Mouse (Mus musculus) stomach, postnatal 0 days (tissue): ENCODE measurements around the gene Zfp59. TPM values are rescaled to one million over a fixed set of nuclear protein-coding genes. Genes with fewer than 3 reads are reported as not detected.
"Not testable (repeated sequence)": the region's sequence is repeated elsewhere in the genome, so short reads cannot be mapped to it uniquely, and the experiment has no call there.

ENCODE experiments used
- ATAC-seq: fragments of 200-750 bp; cut with Nextera tagmentation; 2 replicates; pipeline ENCODE4 v1.8.0; 2017; ENCODE audit not compliant: low FRiP score, low TSS enrichment
- DNase-seq: peaks from one replicate; pipeline ENCODE4 v3.0.0-alpha.2; 2016; ENCODE audit warnings: low spot score
- H3K27ac ChIP-seq: fragments of 300-500 bp; sonication (generic); replicated peaks from 2 replicates; pipeline ENCODE4 v1.5.1; 2014; ENCODE audit warnings: mild to moderate bottlenecking, control low read depth
- H3K27me3 ChIP-seq: fragments of 300-500 bp; sonication (generic); 2 replicates; pipeline ENCODE4 v1.6.1; 2014; ENCODE audit warnings: low read length; ENCODE audit not compliant: control insufficient read depth, insufficient read depth
- H3K36me3 ChIP-seq: fragments of 300-500 bp; sonication (generic); 2 replicates; pipeline ENCODE4 v1.6.1; 2014; ENCODE audit warnings: low read length, mixed read lengths; ENCODE audit not compliant: control insufficient read depth, insufficient read depth
- H3K4me1 ChIP-seq: fragments of 300-500 bp; sonication (generic); replicated peaks from 2 replicates; pipeline ENCODE4 v1.6.1; 2014; ENCODE audit warnings: antibody characterized with exemption; ENCODE audit not compliant: control insufficient read depth, insufficient read depth
- H3K4me2 ChIP-seq: fragments of 300-500 bp; sonication (generic); replicated peaks from 2 replicates; pipeline ENCODE4 v1.6.1; 2014; ENCODE audit warnings: low read depth, mild to moderate bottlenecking, control low read depth, moderate library complexity
- H3K4me3 ChIP-seq: fragments of 300-500 bp; sonication (generic); 2 replicates; pipeline ENCODE4 v1.5.1; 2014; ENCODE audit warnings: low read depth, low read length, control low read depth
- H3K9ac ChIP-seq: fragments of 300-500 bp; sonication (generic); 2 replicates; pipeline ENCODE4 v1.6.1; 2014; ENCODE audit warnings: mild to moderate bottlenecking, low read length, control low read depth, mixed read lengths
- H3K9me3 ChIP-seq: fragments of 300-500 bp; sonication (generic); 2 replicates; pipeline ENCODE4 v1.6.1; 2016; ENCODE audit warnings: low read length; ENCODE audit not compliant: control insufficient read depth
- CTCF ChIP-seq: IDR thresholded peaks from 2 replicates; pipeline ENCODE4 v1.5.1; 2016; ENCODE audit warnings: antibody characterized with exemption, low read depth, mild to moderate bottlenecking, moderate library complexity
- EP300 ChIP-seq: optimal IDR thresholded peaks from 2 replicates; pipeline ENCODE3; 2016; ENCODE audit warnings: antibody characterized with exemption
- WGBS: fragments of 180-500 bp; shearing (Covaris S2); extraction: QIAGEN DNeasy Blood & Tissue Kit; methylation state at CpG from one replicate; pipeline ENCODE4 v1.1.7; 2014; 5-methylcytosine and 5-hydroxymethylcytosine counted together
- polyA plus RNA-seq: library from polyadenylated mRNA; unstranded; fragments of >200 nt; fragmentation: Nextera tagmentation; extraction: Ambion mirVana; gene quantifications from 2 replicates; pipeline ENCODE4 v1.2.1, GENCODE M21; 2015

Zfp59 gene
- polyA plus RNA-seq, 1 experiment from 2014 or later = 3.0 TPM

- H3K4me3 ChIP-seq = peak overlapping the region; percentile 59
- peaks cover 5% of the 10 kb centered on the region; the same call in 1 of the 2 replicates for H3K4me1 ChIP-seq
- H3K27ac ChIP-seq = peak overlapping the region; percentile 92
- no peak for DNase-seq
- H3K9me3 ChIP-seq = no peaks in the 10 kb centered on the region
- TF ChIP-seq EP300 (no peak), CTCF (no peak)
- H3K27me3 ChIP-seq = no peaks in the 10 kb centered on the region
- peaks cover 8% of the 10 kb centered on the region; the same call in 1 of the 2 replicates for H3K36me3 ChIP-seq
- peak overlapping the region; percentile 75 for H3K4me2 ChIP-seq
- WGBS = 13% methylated on average over 10 of the region's 10 CpGs
- peak; percentile 34; the same call in 1 of the 2 replicates for ATAC-seq
- H3K9ac ChIP-seq = peak overlapping the region; percentile 78
Measured at GRCm38 (mm10) chr7:27859301-27860251, 21.2 kb downstream of the Zfp59 start.

DNA sequence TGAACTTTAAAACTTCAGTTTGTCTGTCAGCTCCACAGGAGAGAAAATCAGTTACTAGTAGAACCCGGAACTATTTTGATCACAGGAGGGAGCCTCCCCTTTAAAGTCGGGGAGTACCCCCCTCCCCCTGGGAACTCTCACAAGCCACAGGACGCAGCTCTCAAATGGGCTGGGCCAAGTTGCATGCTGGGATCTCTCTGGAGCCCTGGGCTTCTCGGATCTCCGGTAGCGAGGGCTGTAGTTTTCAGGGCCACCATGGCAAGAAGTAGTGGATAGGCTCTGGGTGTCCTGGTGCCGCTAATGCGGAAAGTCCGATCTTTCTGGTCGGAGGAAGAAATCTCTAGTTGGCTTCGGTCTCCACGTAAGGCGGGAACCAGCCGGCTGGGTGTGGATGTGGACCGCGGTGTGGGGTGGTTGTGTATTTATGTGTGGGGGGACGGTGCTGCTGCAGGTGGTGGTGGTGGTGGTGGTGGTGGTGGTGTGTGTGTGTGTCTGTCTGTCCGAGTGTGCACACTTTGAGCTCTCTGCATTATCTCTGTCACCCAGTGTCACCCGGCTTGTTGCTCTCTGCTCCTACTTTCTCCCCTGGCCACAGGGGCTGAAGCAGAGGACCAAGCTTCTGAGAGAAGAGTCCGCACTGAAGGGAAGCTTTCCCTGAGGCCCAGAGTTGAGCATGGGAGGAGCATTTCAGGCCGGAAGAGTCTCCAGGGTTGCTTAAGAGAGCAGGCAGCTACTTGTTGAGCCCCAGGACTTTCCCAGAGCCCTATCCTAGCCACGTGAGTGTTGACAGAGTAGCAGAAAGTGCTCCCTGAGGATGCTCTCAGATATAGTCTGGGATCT is 22.2 kb downstream of the Zfp59 start:
- WGBS = under 1% methylated on average over 22 of the region's 22 CpGs
- Histone ChIP-seq H3K4me2 (peak overlapping the region; percentile 75), H3K4me3 (peak overlapping the region; percentile 59), H3K4me1 (peaks cover 5% of the 10 kb centered on the region; the same call in 1 of the 2 replicates), H3K27me3 (no peaks in the 10 kb centered on the region), H3K9me3 (no peaks in the 10 kb centered on the region), H3K9ac (peak overlapping the region; percentile 78), H3K36me3 (peaks cover 10% of the 10 kb centered on the region; the same call in 1 of the 2 replicates), H3K27ac (peak overlapping the region; percentile 92)
- DNase-seq = peak; percentile 81
- ATAC-seq = peak; percentile 96
- TF ChIP-seq CTCF = 0 out of 2 replicates have a peak, but pooled peaks have one; percentile 14
- TF ChIP-seq EP300 = no peak

DNA sequence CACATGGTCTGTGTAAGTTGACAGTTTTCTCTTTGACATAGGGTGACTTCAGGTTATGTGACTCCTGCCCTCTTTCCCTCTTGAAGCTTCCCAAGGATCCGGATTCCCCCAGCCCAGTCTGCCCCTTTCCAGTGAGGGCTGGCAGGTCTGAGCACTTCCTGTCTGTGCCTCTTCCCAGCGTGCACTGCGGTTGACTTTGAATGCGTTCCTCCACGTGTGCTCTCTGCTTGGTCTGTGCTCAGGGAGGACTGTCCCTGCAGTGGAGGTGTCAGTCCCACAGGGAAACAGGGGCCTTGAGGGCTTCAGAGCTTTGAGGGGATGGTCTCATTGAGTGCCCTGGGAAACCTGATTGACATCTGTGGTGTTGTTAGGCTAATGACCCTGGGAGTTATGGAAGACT is 24.2 kb downstream of the Zfp59 start:
- H3K9ac ChIP-seq, H3K27me3 ChIP-seq, ATAC-seq, H3K4me3 ChIP-seq, H3K4me1 ChIP-seq, H3K9me3 ChIP-seq, H3K4me2 ChIP-seq, H3K27ac ChIP-seq, DNase-seq: not testable (repeated sequence)
- WGBS = 82% methylated on average over 5 of the region's 5 CpGs
- H3K36me3 ChIP-seq = peaks cover 15% of the 10 kb centered on the region; the same call in 1 of the 2 replicates

GRCm38 (mm10) chr7:27881721-27882120 is 43.3 kb downstream of the Zfp59 start:
- 91% methylated on average over 4 of the region's 4 CpGs for WGBS
- ATAC-seq = no peak
- H3K27ac ChIP-seq = no peak overlapping the region
- H3K4me1 ChIP-seq = no peaks in the 10 kb centered on the region
- no peak for TF ChIP-seq EP300
- no peak for TF ChIP-seq CTCF
- no peak overlapping the region for H3K4me2 ChIP-seq
- peaks cover 10% of the 10 kb centered on the region for H3K36me3 ChIP-seq
- no peak overlapping the region for H3K9ac ChIP-seq
- H3K27me3 ChIP-seq = no peaks in the 10 kb centered on the region
- H3K9me3 ChIP-seq = no peaks in the 10 kb centered on the region
- no peak overlapping the region for H3K4me3 ChIP-seq
- no peak for DNase-seq

- WGBS = 89% methylated on average over 4 of the region's 4 CpGs
- Histone ChIP-seq H3K4me3 (no peak overlapping the region), H3K4me1 (no peaks in the 10 kb centered on the region), H3K27ac (no peak overlapping the region), H3K9ac (no peak overlapping the region), H3K9me3 (no peaks in the 10 kb centered on the region), H3K27me3 (no peaks in the 10 kb centered on the region), H3K4me2 (no peak overlapping the region), H3K36me3 (no peaks in the 10 kb centered on the region)
- no peak for ATAC-seq
- no peak for TF ChIP-seq CTCF
- no peak for TF ChIP-seq EP300
- no peak for DNase-seq
Measured at GRCm38 (mm10) chr7:27900601-27901000, 62.2 kb downstream of the Zfp59 start.
